Mouse (Mus musculus) gastrocnemius, adult 2 months (tissue): ENCODE measurements around the gene Fgd6. TPM values are rescaled to one million over a fixed set of nuclear protein-coding genes. Genes with fewer than 3 reads are reported as not detected.

Experiments used
- DNase-seq: peaks from one replicate; pipeline ENCODE4 v3.0.0; 2022
- H3K27ac ChIP-seq: fragments of 200-600 bp; 2 replicates; pipeline ENCODE4 v1.8.1; 2022; ENCODE audit warnings: mild to moderate bottlenecking
- H3K4me3 ChIP-seq: fragments of 200-600 bp; 2 replicates; pipeline ENCODE4 v1.8.1; 2022; ENCODE audit warnings: mild to moderate bottlenecking, moderate library complexity
- CTCF ChIP-seq: fragments of 200-600 bp; IDR thresholded peaks from 2 replicates; pipeline ENCODE4 v1.8.1; 2022; ENCODE audit warnings: antibody characterized with exemption, mild to moderate bottlenecking, moderate library complexity
- intact Hi-C: fragments of 180-260 bp; cut with DNase I; formaldehyde crosslinking; loops from one replicate; pipeline ENCODE4 v1.15.1; 2025
- total RNA-seq, 2 experiments: library from RNA; stranded (reverse); gene quantifications; 2 replicates each; pipeline ENCODE4 v1.2.3; 2021

The Fgd6 gene
- total RNA-seq, 2 experiments from 2014 or later = 2.4 to 3.2 TPM

DNA sequence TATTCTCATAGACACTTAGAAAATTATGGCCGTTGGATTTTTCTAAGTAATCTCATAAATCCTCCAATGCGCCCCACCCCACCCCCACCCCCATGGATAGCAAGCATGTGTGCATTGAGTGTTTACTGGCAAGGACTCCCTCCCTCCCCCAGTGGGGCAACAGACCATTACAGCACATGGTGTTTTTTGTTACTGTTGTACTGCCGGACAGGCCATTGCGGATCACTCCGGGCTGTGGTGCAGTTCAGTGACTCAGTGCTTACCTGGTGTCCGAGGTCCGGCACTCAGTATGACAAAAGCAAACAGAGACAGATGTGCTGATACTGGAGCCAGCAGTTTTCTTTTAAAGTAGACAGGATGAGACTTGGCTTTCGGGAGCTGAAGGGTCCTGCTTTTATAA, 13.3 kb downstream of the Fgd6 start:
- intact Hi-C loops = no loop called here
- DNase-seq = no peak
- Histone ChIP-seq H3K27ac (peak overlapping the region; percentile 65; the same call in 1 of the 2 replicates), H3K4me3 (no peak overlapping the region)
- no peak for TF ChIP-seq CTCF

- no peak overlapping the region; the same call in 1 of the 2 replicates for H3K27ac ChIP-seq
- TF ChIP-seq CTCF = no peak
- intact Hi-C loops = no loop called here
- DNase-seq = no peak
- no peak overlapping the region for H3K4me3 ChIP-seq
These were observed 14.9 kb downstream of the Fgd6 start for GRCm38 (mm10) chr10:94050736-94051135.

DNA sequence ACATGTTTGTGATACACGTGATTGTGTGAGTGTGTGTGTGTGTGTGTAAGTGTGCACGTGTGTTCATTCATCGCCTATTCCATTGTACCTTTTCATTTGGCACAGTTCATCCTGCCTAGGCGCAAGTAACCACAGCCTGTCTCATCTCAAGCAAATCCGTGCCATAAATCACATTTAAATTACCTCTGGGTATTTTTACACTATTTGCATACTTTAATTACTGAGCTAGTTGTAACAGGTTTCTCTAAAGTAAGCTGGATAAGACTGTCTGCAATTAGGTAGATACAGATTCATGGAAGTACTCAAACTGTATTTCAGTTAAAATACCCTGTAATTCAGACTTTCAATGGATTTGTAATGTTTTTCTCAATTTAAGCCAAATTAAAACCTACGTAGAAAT, 20.7 kb downstream of the Fgd6 start:
- TF ChIP-seq CTCF = no peak
- DNase-seq = no peak
- Histone ChIP-seq H3K4me3 (no peak overlapping the region), H3K27ac (no peak overlapping the region)
- intact Hi-C loops = no loop called here

DNA sequence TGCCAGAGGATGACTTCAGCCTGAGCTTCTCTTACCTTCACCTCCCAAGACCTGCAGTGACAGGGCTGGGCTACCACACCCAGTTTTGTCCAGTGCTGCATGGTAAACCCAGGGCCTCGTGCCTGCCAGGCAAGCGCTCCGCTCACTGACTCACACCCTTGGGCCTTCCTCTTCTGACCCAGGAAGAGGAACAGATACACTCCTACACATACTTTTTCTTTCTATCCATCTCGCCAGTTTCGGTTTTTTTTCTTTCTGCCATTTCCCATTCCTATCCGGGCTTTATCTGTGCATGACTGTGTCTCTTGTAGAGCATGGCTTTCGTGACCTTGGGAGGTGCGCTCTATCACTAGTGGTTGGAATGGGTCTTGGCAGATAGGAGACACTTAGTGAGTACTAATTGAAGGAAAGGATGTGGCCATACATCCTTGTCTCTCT, 23.8 kb downstream of the Fgd6 start:
- Histone ChIP-seq H3K4me3 (no peak overlapping the region), H3K27ac (no peak overlapping the region; the same call in 1 of the 2 replicates)
- DNase-seq = no peak
- no peak for TF ChIP-seq CTCF
- intact Hi-C loops = no loop called here

- no peak overlapping the region for H3K4me3 ChIP-seq
These were observed 24.4 kb downstream of the Fgd6 start for GRCm38 (mm10) chr10:94060190-94060589.

DNA sequence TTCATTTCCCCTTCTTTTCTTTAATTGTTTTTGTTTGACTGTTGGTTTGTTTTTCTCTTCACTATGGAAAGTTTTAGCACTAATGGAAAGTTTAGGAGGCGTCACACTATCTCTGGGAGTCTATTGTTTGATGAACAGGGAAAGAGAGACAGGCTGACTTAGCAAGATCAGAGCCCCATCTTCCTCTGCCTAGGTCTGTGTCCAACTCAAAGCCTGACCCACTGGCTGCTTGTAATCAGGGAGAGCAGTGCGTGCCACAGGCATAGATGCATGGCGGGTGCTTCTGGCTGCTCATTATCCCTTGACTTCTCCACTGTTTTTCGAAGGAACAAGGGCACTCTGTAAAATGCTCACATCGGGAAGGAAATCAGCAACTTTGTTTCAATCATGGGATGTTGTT, 26.6 kb downstream of the Fgd6 start:
- intact Hi-C loops = no loop called here
- Histone ChIP-seq H3K27ac (no peak overlapping the region), H3K4me3 (no peak overlapping the region)
- TF ChIP-seq CTCF = no peak
- no peak for DNase-seq

More at GRCm38 (mm10) chr10:94060190-94060589, 24.4 kb downstream of the Fgd6 start:
- no peak for DNase-seq
- intact Hi-C loops = no loop called here
- TF ChIP-seq CTCF = no peak
- no peak overlapping the region; the same call in 1 of the 2 replicates for H3K27ac ChIP-seq

- TF ChIP-seq CTCF = no peak
- no peak for DNase-seq
- Histone ChIP-seq H3K4me3 (no peak overlapping the region), H3K27ac (no peak overlapping the region)
- intact Hi-C loops = no loop called here
These were observed 31.1 kb downstream of the Fgd6 start for GRCm38 (mm10) chr10:94066896-94067295.

- Histone ChIP-seq H3K4me3 (no peak overlapping the region), H3K27ac (peak overlapping the region; percentile 13; the same call in 1 of the 2 replicates)
- intact Hi-C loops = no loop called here
- no peak for DNase-seq
- TF ChIP-seq CTCF = no peak
These were observed 32.9 kb downstream of the Fgd6 start for GRCm38 (mm10) chr10:94068701-94069100.

- Histone ChIP-seq H3K4me3 (no peak overlapping the region), H3K27ac (no peak overlapping the region)
- DNase-seq = no peak
- no peak for TF ChIP-seq CTCF
- intact Hi-C loops = no loop called here
These were observed 35.8 kb downstream of the Fgd6 start for GRCm38 (mm10) chr10:94071641-94072040.

DNA sequence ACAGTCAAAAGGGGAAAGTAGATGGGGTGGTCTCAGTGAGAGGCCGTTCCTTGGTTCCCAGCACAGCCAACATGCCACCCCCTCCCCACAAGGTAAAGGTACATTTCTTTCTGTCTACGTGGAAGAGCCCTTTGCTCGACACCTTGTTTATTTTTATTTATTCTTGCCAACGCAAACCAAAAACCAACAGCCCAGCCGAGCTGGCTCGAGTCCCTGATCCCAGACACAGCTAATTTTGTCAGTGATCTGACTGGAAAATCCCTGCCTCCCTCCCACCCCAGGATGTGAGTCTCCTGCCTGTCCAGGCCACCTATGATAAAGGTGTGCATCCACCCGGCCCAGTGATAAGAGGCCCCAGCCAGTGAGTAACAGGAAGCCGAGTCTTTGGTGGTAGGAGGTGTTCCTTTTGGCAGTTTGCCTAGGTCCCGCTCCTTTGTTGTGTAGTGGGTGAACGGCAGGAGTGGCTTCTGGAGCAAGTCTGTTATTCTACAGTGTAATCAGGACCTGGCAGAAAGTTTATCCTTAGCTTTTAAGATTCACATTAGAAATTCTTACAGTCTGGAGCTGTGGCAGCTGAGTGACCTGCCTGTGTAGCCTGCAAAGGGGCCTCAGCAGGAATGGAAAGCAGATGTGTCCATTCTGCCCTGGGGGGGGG, 36.6 kb downstream of the Fgd6 start:
- TF ChIP-seq CTCF = no peak
- Histone ChIP-seq H3K27ac (no peak overlapping the region), H3K4me3 (no peak overlapping the region)
- intact Hi-C loops = no loop called here
- no peak for DNase-seq

DNA sequence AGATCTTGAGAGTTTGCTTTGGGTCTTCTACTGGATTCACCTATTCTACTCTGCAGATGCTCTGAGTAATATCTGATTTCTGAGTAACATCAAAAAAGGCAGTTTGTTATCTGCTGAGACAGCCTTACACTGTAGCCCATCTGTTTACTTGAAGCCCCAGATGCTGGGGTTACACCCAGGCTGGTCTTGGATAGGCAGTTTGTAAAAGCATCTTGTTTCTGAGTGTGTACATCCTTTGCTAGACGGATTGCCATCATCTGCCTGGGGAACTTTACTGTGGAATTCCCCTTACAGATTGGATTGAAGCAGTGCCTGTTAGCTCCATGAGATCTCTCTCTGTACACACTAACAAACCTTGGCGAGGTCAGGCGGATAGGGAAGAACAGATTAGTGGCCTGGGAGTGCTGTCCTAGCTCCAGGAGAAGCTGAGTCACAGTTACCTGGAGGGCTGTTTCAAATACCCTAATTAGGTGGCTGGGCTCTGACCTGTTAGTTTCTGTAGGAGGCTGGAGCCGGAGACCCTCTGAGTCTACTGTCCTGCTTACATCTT, 37.2 kb downstream of the Fgd6 start:
- TF ChIP-seq CTCF = no peak
- no peak for DNase-seq
- intact Hi-C loops = no loop called here
- Histone ChIP-seq H3K27ac (0 out of 2 replicates have a peak overlapping the region, but pooled peaks have one; percentile 1), H3K4me3 (no peak overlapping the region)

GRCm38 (mm10) chr10:94076966-94077825, 41.4 kb downstream of the Fgd6 start:
- Histone ChIP-seq H3K4me3 (no peak overlapping the region), H3K27ac (no peak overlapping the region)
- intact Hi-C loops = no loop called here
- no peak for DNase-seq
- no peak for TF ChIP-seq CTCF

GRCm38 (mm10) chr10:94080740-94081139, 44.9 kb downstream of the Fgd6 start:
- H3K27ac ChIP-seq = no peak overlapping the region
- DNase-seq = no peak
- intact Hi-C loops = no loop called here
- no peak for TF ChIP-seq CTCF
- H3K4me3 ChIP-seq = no peak overlapping the region
